Mouse (Mus musculus): ENCODE results near the gene Sstr3. TPM values are rescaled to one million over a fixed set of nuclear protein-coding genes. Genes with fewer than 3 reads are reported as not detected.

Gene Sstr3
- total RNA-seq (2021): not detected
- long read RNA-seq, experiment 1: 0 reads
- long read RNA-seq, experiment 2: 0 reads

GRCm38 (mm10) chr15:78544561-78545001 is at the start of gene Sstr3:
Sstr3 (minus strand) TSS chr15:78544685.
- intact Hi-C loops (cut with DNase I): no loop called here
- no peak for DNase-seq

- intact Hi-C loops (cut with DNase I): no loop called here
- DNase-seq: no peak
These were observed 49.5 kb upstream of the Sstr3 start for GRCm38 (mm10) chr15:78593896-78594425.

GRCm38 (mm10) chr15:78592452-78592968 is 48.0 kb upstream of the Sstr3 start:
- intact Hi-C loops (cut with DNase I): no loop called here

GRCm38 (mm10) chr15:78591680-78592451 is 47.4 kb upstream of the Sstr3 start:
- DNase-seq: no peak
- intact Hi-C loops (cut with DNase I): no loop called here

More at GRCm38 (mm10) chr15:78592452-78592968, 48.0 kb upstream of the Sstr3 start:
- DNase-seq: no peak

GRCm38 (mm10) chr15:78590785-78591184 is 46.3 kb upstream of the Sstr3 start:
- DNase-seq: no peak
- intact Hi-C loops (cut with DNase I): no loop called here

- intact Hi-C loops (cut with DNase I): no loop called here
These were observed 45.5 kb upstream of the Sstr3 start for GRCm38 (mm10) chr15:78589936-78590335.

GRCm38 (mm10) chr15:78588900-78589299 is 44.4 kb upstream of the Sstr3 start:
- DNase-seq: no peak
- intact Hi-C loops (cut with DNase I): no loop called here

More at GRCm38 (mm10) chr15:78589936-78590335, 45.5 kb upstream of the Sstr3 start:
- no peak for DNase-seq

GRCm38 (mm10) chr15:78588049-78588448 is 43.6 kb upstream of the Sstr3 start:
- intact Hi-C loops (cut with DNase I): no loop called here
- DNase-seq: no peak

- intact Hi-C loops (cut with DNase I): no loop called here
- DNase-seq: peak; percentile 69 to 83
These were observed 42.8 kb upstream of the Sstr3 start for GRCm38 (mm10) chr15:78587050-78587994.

- intact Hi-C loops (cut with DNase I): no loop called here
- no peak for DNase-seq
These were observed 40.9 kb upstream of the Sstr3 start for GRCm38 (mm10) chr15:78585404-78585803.

- intact Hi-C loops (cut with DNase I): loop anchor here (5.0 kb wide), 2 partner anchors 71 to 136 kb away; no protein-coding TSS in a partner anchor
- DNase-seq: peak in 1 of 2 experiments; percentile 38
These were observed 38.9 kb upstream of the Sstr3 start for GRCm38 (mm10) chr15:78583352-78583751.

- no peak for DNase-seq
- intact Hi-C loops (cut with DNase I): no loop called here
These were observed 31.9 kb upstream of the Sstr3 start for GRCm38 (mm10) chr15:78576284-78576810.

- intact Hi-C loops (cut with DNase I): no loop called here
- DNase-seq: no peak
These were observed 28.3 kb upstream of the Sstr3 start, which contains the start of gene Rac2 for GRCm38 (mm10) chr15:78572658-78573397. Rac2 (minus strand) TSS chr15:78572783.

- DNase-seq: no peak
- intact Hi-C loops (cut with DNase I): no loop called here
These were observed 27.8 kb upstream of the Sstr3 start for GRCm38 (mm10) chr15:78572270-78572600.

GRCm38 (mm10) chr15:78571554-78572269 is 27.2 kb upstream of the Sstr3 start:
- intact Hi-C loops (cut with DNase I): no loop called here
- no peak for DNase-seq

GRCm38 (mm10) chr15:78570170-78570569 is 25.7 kb upstream of the Sstr3 start:
- intact Hi-C loops (cut with DNase I): no loop called here
- no peak for DNase-seq

- no peak for DNase-seq
These were observed 23.2 kb upstream of the Sstr3 start for GRCm38 (mm10) chr15:78567608-78568120.

GRCm38 (mm10) chr15:78564764-78565435 is 20.4 kb upstream of the Sstr3 start:
- no peak for DNase-seq
- intact Hi-C loops (cut with DNase I): no loop called here

More at GRCm38 (mm10) chr15:78567608-78568120, 23.2 kb upstream of the Sstr3 start:
- intact Hi-C loops (cut with DNase I): no loop called here
